Comparison of ENCODE assay signal across 17 mouse cellular contexts in genomic region chr10:77912605-77913004, GRCm38 (mm10). TPM values are rescaled to one million over a fixed set of nuclear protein-coding genes. Genes with fewer than 3 reads are reported as not detected.
DNase-seq lines count a peak whose midpoint lies in the region; ATAC-seq and TF ChIP-seq lines count a peak whose summit lies in the region.
"Had no signal": no experiment of that assay in that cellular context is flagged by ENCODE, and none has a peak within 500 bp of the region (broad histone marks: within the 10 kb centered on the region; RNA-seq: fewer than 3 reads in every experiment).

No protein-coding gene starts in this region.

- no peak overlapping the region for H3K27ac ChIP-seq in kidney, adult 2 months (ENCODE audit: insufficient read depth, low read depth, low read length)
- no peak overlapping the region for H3K27ac ChIP-seq in intestine, embryonic 16.5 days (ENCODE audit: low read length)
- H3K27ac ChIP-seq: embryonic facial prominence, embryonic 13.5 days; hindbrain, embryonic 15.5 days; liver, embryonic 15.5 days had no signal

- H3K9me3 ChIP-seq in intestine, embryonic 16.5 days (ENCODE audit: control insufficient read depth, low read length) = no peaks in the 10 kb centered on the region
- H3K9me3 ChIP-seq: embryonic facial prominence, embryonic 13.5 days; hindbrain, embryonic 15.5 days; liver, embryonic 15.5 days had no signal

- no peaks in the 10 kb centered on the region for H3K4me1 ChIP-seq in kidney, adult 2 months (ENCODE audit: control insufficient read depth, insufficient read depth, low read length)
- H3K4me1 ChIP-seq in intestine, embryonic 16.5 days (ENCODE audit: control insufficient read depth, insufficient read depth, low read length) = no peaks in the 10 kb centered on the region
- H3K4me1 ChIP-seq: embryonic facial prominence, embryonic 13.5 days; hindbrain, embryonic 15.5 days; liver, embryonic 15.5 days had no signal

- no peaks in the 10 kb centered on the region for H3K36me3 ChIP-seq in kidney, adult 2 months (ENCODE audit: control insufficient read depth, insufficient read depth, low read length)
- no peaks in the 10 kb centered on the region for H3K36me3 ChIP-seq in intestine, embryonic 16.5 days (ENCODE audit: control insufficient read depth, insufficient read depth, low read length)
- H3K36me3 ChIP-seq: embryonic facial prominence, embryonic 13.5 days; hindbrain, embryonic 15.5 days; liver, embryonic 15.5 days had no signal

- peak; percentile 20 for DNase-seq in kidney, adult 2 months
- DNase-seq in kidney, postnatal 10 days = no peak
- DNase-seq in adrenal gland, postnatal 25 days = peak; percentile 39
- DNase-seq in heart, adult 9 months (ENCODE audit: low spot score in 2 of 2) = peak; percentile 84 to 85
- DNase-seq in heart, postnatal 4 days = peak; percentile 84
- no peak for DNase-seq in B cell, adult 2 months
- DNase-seq: forebrain, postnatal 0 days; kidney, postnatal 14 days; thymus, postnatal 25 days had no signal

- no peak; the same call in 1 of the 2 replicates for ATAC-seq in intestine, embryonic 16.5 days
- ATAC-seq: forebrain, postnatal 0 days had no signal

- no peaks in the 10 kb centered on the region for H3K27me3 ChIP-seq in kidney, adult 2 months (replicated peaks; ENCODE audit: control insufficient read depth, insufficient read depth, low read length)
- no peaks in the 10 kb centered on the region for H3K27me3 ChIP-seq in intestine, embryonic 16.5 days (replicated peaks; ENCODE audit: control insufficient read depth, insufficient read depth, low read length)
- H3K27me3 ChIP-seq: embryonic facial prominence, embryonic 13.5 days; hindbrain, embryonic 15.5 days; liver, embryonic 15.5 days had no signal

- H3K4me2 ChIP-seq in intestine, embryonic 16.5 days (ENCODE audit: low read depth, low read length) = no peak overlapping the region
- H3K4me2 ChIP-seq: embryonic facial prominence, embryonic 13.5 days; hindbrain, embryonic 15.5 days; liver, embryonic 15.5 days had no signal

- WGBS in kidney, adult 2 months = 61% methylated on average over 7 of the region's 7 CpGs
- 51% methylated on average over 7 of the region's 7 CpGs for WGBS in intestine, embryonic 16.5 days

- no peak for TF ChIP-seq CTCF in kidney, adult 2 months (conservative IDR thresholded peaks at IDR 0.05; ENCODE audit: insufficient read depth, insufficient read length, low read depth, low read length)

- H3K4me3 ChIP-seq in kidney, adult 2 months (ENCODE audit: insufficient read depth, low read depth, low read length) = no peak overlapping the region
- H3K4me3 ChIP-seq in intestine, embryonic 16.5 days (ENCODE audit: low read length) = no peak overlapping the region
- H3K4me3 ChIP-seq: embryonic facial prominence, embryonic 13.5 days; hindbrain, embryonic 15.5 days; liver, embryonic 15.5 days; myocyte had no signal

- no peak for TF ChIP-seq POLR2A in kidney, adult 2 months (IDR thresholded peaks at IDR 0.05; ENCODE audit: low read depth, low read length)

- no peak overlapping the region for H3K9ac ChIP-seq in intestine, embryonic 16.5 days (ENCODE audit: low read depth, low read length)
- H3K9ac ChIP-seq: embryonic facial prominence, embryonic 13.5 days; forebrain, postnatal 0 days; hindbrain, embryonic 15.5 days; liver, embryonic 15.5 days had no signal

RNA-seq across cellular contexts. Expression of gene Lrrc3, which starts 10.3 kb away (rescaled TPM):
- 8.4 and 8.6 TPM in 2 replicates for polyA plus RNA-seq in kidney, adult 2 months (2012; rRNA removed)
- total RNA-seq in adrenal gland, postnatal 25 days (2021) = 5.5 and 8.0 TPM in 2 replicates
- total RNA-seq in heart, postnatal 4 days (2021) = 1 to 10 TPM; 1.6 to 1.8 TPM
- polyA plus RNA-seq in intestine, embryonic 16.5 days (2015; fragmentation: Nextera tagmentation; extraction: Ambion mirVana) = 3.3 TPM in 2 replicates
- total RNA-seq: CH12.LX had no signal

RNA-seq across cellular contexts. Expression of gene Gm3285, which starts 50.8 kb away (rescaled TPM):
- not detected in 2 replicates for polyA plus RNA-seq in kidney, adult 2 months (2012; rRNA removed)
- total RNA-seq in adrenal gland, postnatal 25 days (2021) = not detected in 2 replicates
- total RNA-seq in heart, postnatal 4 days (2021) = not detected
- not detected in 2 replicates for polyA plus RNA-seq in intestine, embryonic 16.5 days (2015; fragmentation: Nextera tagmentation; extraction: Ambion mirVana)
- total RNA-seq: CH12.LX; left cerebral cortex, postnatal 14 days; megakaryocyte, adult 5-6 weeks had no signal
- polyA plus RNA-seq: embryonic facial prominence, embryonic 13.5 days; forebrain, postnatal 0 days; hindbrain, embryonic 15.5 days; liver, embryonic 15.5 days; myocyte had no signal

RNA-seq across cellular contexts. Expression of gene Trpm2, which starts 57.8 kb away (rescaled TPM):
- 0.53 and 1.2 TPM in 2 replicates for polyA plus RNA-seq in kidney, adult 2 months (2012; rRNA removed)
- total RNA-seq in adrenal gland, postnatal 25 days (2021) = 1.2 and 2.7 TPM in 2 replicates
- 1 to 10 TPM in 1 of 2 experiments, under 1 TPM in 1; 0.33 to 1.0 TPM for total RNA-seq in heart, postnatal 4 days (2021)
- polyA plus RNA-seq in intestine, embryonic 16.5 days (2015; fragmentation: Nextera tagmentation; extraction: Ambion mirVana) = 0.91 and 0.92 TPM in 2 replicates
- polyA plus RNA-seq: myocyte had no signal

RNA-seq across cellular contexts. Expression of gene Gm10318, which starts 59.9 kb away (rescaled TPM):
- not detected in 2 replicates for polyA plus RNA-seq in kidney, adult 2 months (2012; rRNA removed)
- not detected in 2 replicates for total RNA-seq in adrenal gland, postnatal 25 days (2021)
- not detected for total RNA-seq in heart, postnatal 4 days (2021)
- not detected in 2 replicates for polyA plus RNA-seq in intestine, embryonic 16.5 days (2015; fragmentation: Nextera tagmentation; extraction: Ambion mirVana)
- total RNA-seq: CH12.LX; forebrain, postnatal 0 days; left cerebral cortex, postnatal 14 days; megakaryocyte, adult 5-6 weeks had no signal
- polyA plus RNA-seq: embryonic facial prominence, embryonic 13.5 days; forebrain, postnatal 0 days; hindbrain, embryonic 15.5 days; liver, embryonic 15.5 days; myocyte had no signal

Comparison
In these comparisons a context has a peak if more than half of its experiments do, and no peak if none do; other contexts are left out.
1. DNase-seq: peak in kidney, adult 2 months (single experiment), adrenal gland, postnatal 25 days (single experiment), heart, adult 9 months (2 of 2) and heart, postnatal 4 days (single experiment); none in kidney, postnatal 10 days (single experiment) and B cell, adult 2 months (0 of 2).